Mouse (Mus musculus) forebrain, embryonic 14.5 days (tissue): ENCODE measurements around the gene Hist2h3c1. TPM values are rescaled to one million over a fixed set of nuclear protein-coding genes. Genes with fewer than 3 reads are reported as not detected.

ENCODE experiments used
- ATAC-seq: fragments of 200-750 bp; cut with Nextera tagmentation; 2 replicates; pipeline ENCODE4 v1.8.0; 2017; ENCODE audit warnings: mild to moderate bottlenecking, moderate library complexity
- DNase-seq: peaks from one replicate; pipeline ENCODE4 v3.0.0-alpha.2; 2015; ENCODE audit warnings: low spot score
- H3K27ac ChIP-seq: fragments of 300-500 bp; sonication (generic); 2 replicates; pipeline ENCODE4 v1.5.1; 2014; ENCODE audit warnings: low read depth, mild to moderate bottlenecking, control low read depth, low read length, moderate library complexity
- H3K27me3 ChIP-seq: fragments of 300-500 bp; sonication (generic); replicated peaks from 2 replicates; pipeline ENCODE4 v1.6.1; 2014; ENCODE audit warnings: low read length, control low read depth, mixed read lengths; ENCODE audit not compliant: control insufficient read depth, insufficient read depth
- H3K36me3 ChIP-seq: fragments of 300-500 bp; sonication (generic); 2 replicates; pipeline ENCODE4 v1.6.1; 2014; ENCODE audit warnings: low read length, control low read depth; ENCODE audit not compliant: control insufficient read depth, insufficient read depth
- H3K4me1 ChIP-seq: fragments of 300-500 bp; sonication (generic); 2 replicates; pipeline ENCODE4 v1.6.1; 2014; ENCODE audit warnings: antibody characterized with exemption, low read length, control low read depth; ENCODE audit not compliant: control insufficient read depth, insufficient read depth
- H3K4me2 ChIP-seq: fragments of 300-500 bp; sonication (generic); 2 replicates; pipeline ENCODE4 v1.6.1; 2014; ENCODE audit warnings: mild to moderate bottlenecking, control low read depth, low read length
- H3K4me3 ChIP-seq: fragments of 300-500 bp; sonication (generic); 2 replicates; pipeline ENCODE4 v1.5.1; 2014; ENCODE audit warnings: low read depth, low read length, control low read depth
- H3K9ac ChIP-seq: fragments of 300-500 bp; sonication (generic); 2 replicates; pipeline ENCODE4 v1.6.1; 2014; ENCODE audit warnings: mild to moderate bottlenecking, low read length, control low read depth, moderate library complexity
- H3K9me3 ChIP-seq: fragments of 300-500 bp; sonication (generic); replicated peaks from 2 replicates; pipeline ENCODE4 v1.6.1; 2016; ENCODE audit warnings: low read length, control low read depth, mixed read lengths; ENCODE audit not compliant: control insufficient read depth
- WGBS: fragments of 180-500 bp; shearing (Covaris S2); extraction: QIAGEN DNeasy Blood & Tissue Kit; methylation state at CpG from one replicate; pipeline ENCODE4 v1.1.7; 2014; 5-methylcytosine and 5-hydroxymethylcytosine counted together
- polyA plus RNA-seq: library from polyadenylated mRNA; unstranded; fragments of >200 nt; fragmentation: Nextera tagmentation; extraction: Ambion mirVana; gene quantifications from 2 replicates; pipeline ENCODE4 v1.2.1, GENCODE M21; 2014

Gene Hist2h3c1
- polyA plus RNA-seq, 1 experiment from 2014 or later, result not detected

DNA sequence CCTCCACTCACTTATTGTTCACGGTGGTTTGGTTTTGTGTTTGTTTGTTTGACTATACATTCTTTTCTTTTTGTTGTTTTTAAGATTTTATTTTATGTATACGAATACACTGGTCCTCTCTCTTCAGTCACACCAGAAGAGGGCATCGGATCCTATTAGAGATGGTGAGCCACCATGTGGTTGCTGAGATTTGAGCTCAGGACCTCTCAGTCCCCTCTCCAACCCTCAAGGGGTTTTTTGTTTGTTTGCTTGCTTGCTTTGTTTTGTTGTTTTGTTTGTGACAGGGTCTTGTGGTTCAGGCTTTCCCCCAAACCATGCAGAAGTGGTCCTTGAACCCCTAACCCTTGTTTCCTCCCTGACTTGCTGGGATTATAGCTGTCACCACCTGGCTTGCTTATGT is 15.1 kb downstream of the Hist2h3c1 start:
- ATAC-seq, result no peak
- Histone ChIP-seq H3K27ac (peak overlapping the region; percentile 98), H3K4me2 (peak overlapping the region; percentile 84), H3K4me1 (peaks cover 18% of the 10 kb centered on the region), H3K27me3 (no peaks in the 10 kb centered on the region), H3K9me3 (no peaks in the 10 kb centered on the region), H3K4me3 (peak overlapping the region; percentile 55; the same call in 1 of the 2 replicates), H3K36me3 (no peaks in the 10 kb centered on the region), H3K9ac (peak overlapping the region; percentile 86)
- DNase-seq, result no peak
- WGBS, result 64% methylated on average over 3 of the region's 3 CpGs

DNA sequence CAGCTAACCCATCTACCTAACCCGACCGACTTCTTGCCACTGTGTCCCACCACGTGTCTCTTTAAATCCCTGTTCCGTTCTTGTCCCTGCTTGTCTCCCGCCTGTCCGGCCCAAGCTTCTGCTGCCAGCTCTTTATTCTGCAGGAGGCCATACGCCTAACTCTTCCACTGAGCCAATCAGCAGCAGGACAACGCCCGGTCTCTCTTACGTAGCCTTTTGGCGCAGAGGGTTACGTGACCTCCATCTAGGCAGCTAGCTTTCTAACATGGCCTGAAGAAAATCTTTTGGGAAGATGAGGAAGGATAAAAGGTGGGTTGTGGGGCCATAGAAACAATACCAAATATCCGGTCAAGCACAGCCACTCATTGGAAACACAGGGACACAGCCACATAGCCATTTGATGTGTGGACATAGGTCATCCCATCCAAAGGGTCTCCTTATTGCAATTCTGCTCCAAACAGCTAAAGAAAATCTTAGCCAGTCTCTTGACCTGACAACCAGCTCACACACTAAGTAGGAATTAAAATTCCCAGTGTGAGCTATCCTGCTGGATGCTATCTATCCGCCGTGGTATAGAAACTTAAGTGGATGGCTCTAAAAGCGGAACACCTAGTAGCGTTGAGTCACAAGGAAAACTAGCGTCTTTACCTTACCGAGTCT is 15.9 kb downstream of the Hist2h3c1 start:
- no peaks in the 10 kb centered on the region for H3K9me3 ChIP-seq
- H3K4me2 ChIP-seq, result peak overlapping the region; percentile 84
- DNase-seq, result peak; percentile 88
- peak; percentile 62 for ATAC-seq
- H3K4me1 ChIP-seq, result peaks cover 18% of the 10 kb centered on the region
- H3K27ac ChIP-seq, result peak overlapping the region; percentile 98
- under 1% methylated on average over 19 of the region's 19 CpGs for WGBS
- peak overlapping the region; percentile 55 for H3K4me3 ChIP-seq
- no peaks in the 10 kb centered on the region for H3K36me3 ChIP-seq
- H3K27me3 ChIP-seq, result no peaks in the 10 kb centered on the region
- H3K9ac ChIP-seq, result peak overlapping the region; percentile 86

- H3K4me3 ChIP-seq, result peak within 1 kb of the TSS; percentile 55
- 0% methylated on average over 40 of the region's 40 CpGs for WGBS
These were observed 16.6 kb downstream of the Hist2h3c1 start, which contains the start of gene Hist2h4 for GRCm38 (mm10) chr3:96262979-96263550. Gene Hist2h4 (minus strand): TSS chr3:96263311.

DNA sequence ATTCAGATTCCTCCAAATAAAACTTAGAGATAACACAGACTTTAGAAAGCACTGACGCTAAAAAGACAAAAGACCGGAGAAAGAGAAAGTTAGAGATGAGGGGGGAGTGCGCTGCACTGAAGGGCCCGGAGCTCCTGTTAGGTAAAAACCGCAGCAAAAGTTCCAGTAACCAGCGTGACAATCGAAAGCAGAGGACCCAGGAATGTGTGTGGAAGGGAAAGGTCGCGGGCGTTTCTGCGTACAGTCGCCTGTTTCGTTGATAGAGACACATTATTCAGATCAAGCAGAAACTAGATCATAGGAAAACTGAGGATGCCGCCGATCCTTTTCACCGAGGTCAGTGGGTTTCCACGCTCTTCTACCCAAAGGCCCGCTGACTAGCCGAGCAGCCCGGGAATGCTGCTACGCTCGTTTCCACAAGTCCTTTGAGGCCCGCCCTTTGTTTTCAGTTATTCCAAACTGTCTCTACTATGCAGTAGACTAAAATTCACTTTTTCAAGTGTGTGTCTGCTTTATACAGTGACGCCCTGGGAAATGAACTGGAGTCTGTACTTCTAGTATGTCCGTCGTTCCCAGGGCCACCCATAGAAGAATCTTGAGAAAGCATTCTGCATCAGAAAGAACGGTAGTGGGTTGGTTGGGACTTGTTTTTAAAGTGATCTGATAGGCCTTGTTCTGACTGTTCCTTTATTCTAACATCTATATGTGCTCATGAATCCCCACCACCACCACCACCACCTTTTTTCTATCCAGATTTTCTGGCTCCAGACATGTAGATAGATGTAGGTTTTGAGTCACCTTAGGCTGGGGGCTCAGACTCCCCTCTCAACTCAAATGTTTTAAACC is 17.3 kb downstream of the Hist2h3c1 start:
- peak overlapping the region; percentile 55 for H3K4me3 ChIP-seq
- peak overlapping the region; percentile 72 for H3K9ac ChIP-seq
- H3K36me3 ChIP-seq, result no peaks in the 10 kb centered on the region
- H3K4me2 ChIP-seq, result peak overlapping the region; percentile 84
- H3K27me3 ChIP-seq, result no peaks in the 10 kb centered on the region
- no peaks in the 10 kb centered on the region for H3K9me3 ChIP-seq
- DNase-seq, result no peak
- peaks cover 18% of the 10 kb centered on the region for H3K4me1 ChIP-seq
- 7% methylated on average over 27 of the region's 27 CpGs for WGBS
- H3K27ac ChIP-seq, result peak overlapping the region; percentile 98
- ATAC-seq, result peak; percentile 43

More at GRCm38 (mm10) chr3:96262979-96263550, 16.6 kb downstream of the Hist2h3c1 start, which contains the start of gene Hist2h4:
- Histone ChIP-seq H3K27me3 (no peaks in the 10 kb centered on the region), H3K9ac (peak within 1 kb of the TSS; percentile 86), H3K36me3 (no peaks in the 10 kb centered on the region), H3K27ac (peak within 1 kb of the TSS; percentile 98), H3K9me3 (no peaks in the 10 kb centered on the region), H3K4me2 (peak within 1 kb of the TSS; percentile 84), H3K4me1 (peaks cover 18% of the 10 kb centered on the region)
- DNase-seq, result peak; percentile 98
- peak; percentile 93 for ATAC-seq

DNA sequence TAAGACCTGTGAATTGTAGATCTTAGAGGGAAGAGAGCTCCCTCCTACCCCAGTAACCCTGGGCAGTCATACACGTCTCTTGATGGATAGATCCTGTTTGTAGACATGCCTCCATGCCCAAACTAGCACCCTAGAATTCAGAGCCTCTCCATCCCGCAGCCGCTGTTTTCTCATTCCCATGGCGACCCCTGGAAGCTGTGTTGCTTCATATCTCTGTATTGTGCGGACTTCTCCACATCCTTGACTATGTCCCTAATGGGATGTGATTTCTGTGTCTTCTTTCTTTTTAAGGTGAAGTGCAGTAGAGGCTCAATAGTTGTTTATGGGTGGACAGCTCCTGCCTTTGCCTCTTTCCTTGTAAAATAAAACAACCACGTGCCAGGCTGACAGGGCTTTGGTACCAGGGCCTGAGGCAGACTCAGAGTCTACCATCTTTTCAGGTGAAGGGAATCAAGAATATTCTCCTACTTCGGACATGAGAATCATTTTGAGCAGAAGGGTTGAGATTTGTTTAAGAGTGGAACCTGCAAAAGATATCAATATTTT is 18.0 kb downstream of the Hist2h3c1 start:
- DNase-seq, result no peak
- no peak for ATAC-seq
- no peaks in the 10 kb centered on the region for H3K27me3 ChIP-seq
- whole genome bisulfite sequencing, result 74% methylated on average over 7 of the region's 7 CpGs
- peaks cover 18% of the 10 kb centered on the region for H3K4me1 ChIP-seq
- H3K4me3 ChIP-seq, result 0 out of 2 replicates have a peak overlapping the region, but pooled peaks have one; percentile 55
- H3K9ac ChIP-seq, result peak overlapping the region; percentile 72
- H3K4me2 ChIP-seq, result peak overlapping the region; percentile 84
- H3K27ac ChIP-seq, result peak overlapping the region; percentile 98; the same call in 1 of the 2 replicates
- H3K36me3 ChIP-seq, result no peaks in the 10 kb centered on the region
- no peaks in the 10 kb centered on the region for H3K9me3 ChIP-seq

- H3K4me1 ChIP-seq, result peaks cover 18% of the 10 kb centered on the region
- H3K27me3 ChIP-seq, result no peaks in the 10 kb centered on the region
- WGBS, result 92% methylated on average over 8 of the region's 8 CpGs
- no peak overlapping the region for H3K4me2 ChIP-seq
- H3K36me3 ChIP-seq, result no peaks in the 10 kb centered on the region
- DNase-seq (no peak), ATAC-seq (no peak)
- no peak overlapping the region for H3K4me3 ChIP-seq
- H3K27ac ChIP-seq, result no peak overlapping the region
- H3K9me3 ChIP-seq, result no peaks in the 10 kb centered on the region
- H3K9ac ChIP-seq, result no peak overlapping the region
These were observed 19.7 kb downstream of the Hist2h3c1 start for GRCm38 (mm10) chr3:96266132-96266710.

DNA sequence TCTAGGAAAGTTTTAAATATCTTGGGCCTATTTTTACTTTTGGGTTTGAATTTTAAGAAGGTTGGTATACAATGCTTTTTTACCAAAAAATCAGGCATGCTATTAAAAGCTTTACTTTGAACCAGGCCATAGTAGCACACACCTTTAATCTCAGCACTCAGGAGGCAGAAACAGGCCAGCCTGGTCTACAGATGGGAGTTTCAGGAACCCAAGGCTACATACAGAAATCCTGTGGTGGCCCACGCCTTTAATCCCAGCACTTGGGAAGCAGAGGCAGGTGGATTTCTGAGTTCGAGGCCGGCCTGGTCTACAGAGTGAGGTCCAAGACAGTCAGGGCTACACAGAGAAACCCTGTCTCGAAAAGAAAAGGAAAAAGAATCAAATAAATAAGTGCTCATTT is 21.1 kb downstream of the Hist2h3c1 start:
- H3K4me1 ChIP-seq, result peaks cover 12% of the 10 kb centered on the region
- H3K4me2 ChIP-seq, result peak overlapping the region; percentile 56
- H3K27ac ChIP-seq, result peak overlapping the region; percentile 83
- no peak for DNase-seq
- no peaks in the 10 kb centered on the region for H3K9me3 ChIP-seq
- no peaks in the 10 kb centered on the region for H3K27me3 ChIP-seq
- no peak for ATAC-seq
- H3K9ac ChIP-seq, result peak overlapping the region; percentile 18; the same call in 1 of the 2 replicates
- no peaks in the 10 kb centered on the region for H3K36me3 ChIP-seq
- no peak overlapping the region for H3K4me3 ChIP-seq
- whole genome bisulfite sequencing, result 77% methylated on average over 4 of the region's 4 CpGs

GRCm38 (mm10) chr3:96268051-96268775 is 21.7 kb downstream of the Hist2h3c1 start, which contains the start of gene Hist2h3b:
Gene Hist2h3b (plus strand): TSS chr3:96268654.
- WGBS, result 14% methylated on average over 28 of the region's 30 CpGs
- Histone ChIP-seq H3K4me1 (peaks cover 12% of the 10 kb centered on the region), H3K4me2 (peak within 1 kb of the TSS; percentile 72), H3K27me3 (no peaks in the 10 kb centered on the region), H3K36me3 (no peaks in the 10 kb centered on the region), H3K4me3 (peak within 1 kb of the TSS; percentile 38), H3K27ac (peak within 1 kb of the TSS; percentile 97), H3K9me3 (no peaks in the 10 kb centered on the region), H3K9ac (peak within 1 kb of the TSS; percentile 70)
- ATAC-seq (peak; percentile 70), DNase-seq (peak; percentile 95)
